Mouse (Mus musculus): ENCODE results near the gene Tcfl5.

- TF ChIP-seq CTCF (IDR thresholded peaks at IDR 0.05; ENCODE audit: low read depth, low read length) (peak; percentile 72), TAL1 (conservative IDR thresholded peaks at IDR 0.05; ENCODE audit: low read depth, low read length) (no peak)
Measured at GRCm38 (mm10) chr2:180657394-180658013, 15.0 kb upstream of the Tcfl5 start.

All from G1E (cell line).